8 mouse cellular contexts compared by ENCODE assay signal in the genomic region with DNA sequence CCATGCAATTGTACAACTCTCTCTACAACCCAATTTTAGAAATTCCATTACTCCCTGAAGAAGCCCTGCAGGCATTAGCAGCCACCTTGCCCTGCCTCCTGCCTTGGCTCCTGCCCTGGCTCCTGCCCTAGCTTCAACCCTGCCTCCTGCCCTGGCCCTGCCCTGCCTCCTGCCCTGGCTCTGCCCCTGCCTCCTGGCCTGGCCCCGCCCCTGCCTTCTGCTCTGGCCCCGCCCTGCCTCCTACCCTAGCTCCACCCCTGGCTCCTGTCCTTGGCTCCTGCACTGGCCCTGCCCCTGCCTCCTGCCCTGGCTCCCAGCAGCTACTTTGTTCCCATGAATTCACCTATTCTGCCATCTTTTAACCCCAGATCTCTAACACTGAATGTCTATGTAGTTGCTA.
DNase-seq lines count a peak whose midpoint lies in the region; ATAC-seq and TF ChIP-seq lines count a peak whose summit lies in the region.

No protein-coding gene starts in this region.

- no peaks in the 10 kb centered on the region for H3K9me3 ChIP-seq in kidney, embryonic 15.5 days (replicated peaks)
- H3K9me3 ChIP-seq in hindbrain, embryonic 13.5 days: no peaks in the 10 kb centered on the region
- no peaks in the 10 kb centered on the region for H3K9me3 ChIP-seq in forebrain, embryonic 14.5 days (replicated peaks; ENCODE audit: control insufficient read depth, low read length)

- H3K36me3 ChIP-seq in kidney, embryonic 15.5 days: no peaks in the 10 kb centered on the region
- no peaks in the 10 kb centered on the region for H3K36me3 ChIP-seq in hindbrain, embryonic 13.5 days
- no peaks in the 10 kb centered on the region for H3K36me3 ChIP-seq in forebrain, embryonic 14.5 days (ENCODE audit: control insufficient read depth, insufficient read depth, low read length)

- no peak for TF ChIP-seq POLR2A in lung, adult 2 months (IDR thresholded peaks at IDR 0.05; ENCODE audit: borderline replicate concordance, extremely low read depth, low read depth, low read length)

- 23% methylated on average over 2 of the region's 2 CpGs for WGBS in lung, adult 2 months
- WGBS in kidney, embryonic 15.5 days: 27% methylated on average over 2 of the region's 2 CpGs
- 29% methylated on average over 2 of the region's 2 CpGs for WGBS in hindbrain, embryonic 13.5 days
- WGBS in forebrain, embryonic 14.5 days: 8% methylated on average over 2 of the region's 2 CpGs

- H3K27ac ChIP-seq in kidney, embryonic 15.5 days: no peak overlapping the region
- H3K27ac ChIP-seq in hindbrain, embryonic 13.5 days: no peak overlapping the region
- no peak overlapping the region for H3K27ac ChIP-seq in forebrain, embryonic 14.5 days (ENCODE audit: low read depth, low read length)

- ATAC-seq in kidney, embryonic 15.5 days (replicated peaks; ENCODE audit: low FRiP score): peak; percentile 87
- no peak for ATAC-seq in hindbrain, embryonic 13.5 days (ENCODE audit: low FRiP score)
- ATAC-seq in forebrain, embryonic 14.5 days: no peak

- H3K4me1 ChIP-seq in lung, adult 2 months (ENCODE audit: control insufficient read depth, insufficient read depth, low read length): no peaks in the 10 kb centered on the region
- H3K4me1 ChIP-seq in kidney, embryonic 15.5 days: peaks cover 8% of the 10 kb centered on the region; the same call in 1 of the 2 replicates
- H3K4me1 ChIP-seq in hindbrain, embryonic 13.5 days (replicated peaks): peaks cover 8% of the 10 kb centered on the region; the same call in 1 of the 2 replicates
- H3K4me1 ChIP-seq in forebrain, embryonic 14.5 days (ENCODE audit: control insufficient read depth, insufficient read depth, low read length): no peaks in the 10 kb centered on the region

- H3K9ac ChIP-seq in kidney, embryonic 15.5 days: no peak overlapping the region
- H3K9ac ChIP-seq in hindbrain, embryonic 13.5 days: no peak overlapping the region
- H3K9ac ChIP-seq in forebrain, embryonic 14.5 days (ENCODE audit: low read length): no peak overlapping the region

- no peak overlapping the region for H3K4me2 ChIP-seq in kidney, embryonic 15.5 days
- no peak overlapping the region for H3K4me2 ChIP-seq in hindbrain, embryonic 13.5 days
- H3K4me2 ChIP-seq in forebrain, embryonic 14.5 days (ENCODE audit: low read length): no peak overlapping the region

- DNase-seq in lung, adult 18-20 months: peak; percentile 15 to 41
- no peak for DNase-seq in lung, adult 2 months
- peak; percentile 37 for DNase-seq in adrenal gland, postnatal 25 days
- peak; percentile 12 for DNase-seq in lung, postnatal 25 days (ENCODE audit: low spot score)
- no peak for DNase-seq in layer of hippocampus, adult 9-11 months
- DNase-seq in forebrain, embryonic 14.5 days (ENCODE audit: low spot score): no peak

- no peaks in the 10 kb centered on the region for H3K27me3 ChIP-seq in kidney, embryonic 15.5 days
- H3K27me3 ChIP-seq in hindbrain, embryonic 13.5 days: no peaks in the 10 kb centered on the region
- no peaks in the 10 kb centered on the region for H3K27me3 ChIP-seq in forebrain, embryonic 14.5 days (replicated peaks; ENCODE audit: control insufficient read depth, insufficient read depth, low read length)

- TF ChIP-seq CTCF in lung, adult 2 months (IDR thresholded peaks at IDR 0.05; ENCODE audit: insufficient read depth, low read length): no peak

- H3K4me3 ChIP-seq in lung, adult 2 months (replicated peaks; ENCODE audit: extremely low read depth, low read depth, low read length): no peak overlapping the region
- H3K4me3 ChIP-seq in kidney, embryonic 15.5 days (replicated peaks): no peak overlapping the region
- no peak overlapping the region for H3K4me3 ChIP-seq in hindbrain, embryonic 13.5 days
- no peak overlapping the region for H3K4me3 ChIP-seq in forebrain, embryonic 14.5 days (ENCODE audit: low read depth, low read length)

Comparison
In these comparisons a context has a peak if more than half of its experiments do, and no peak if none do; other contexts are left out.
1. DNase-seq: peak in lung, adult 18-20 months (2 of 2), adrenal gland, postnatal 25 days (single experiment) and lung, postnatal 25 days (single experiment); none in lung, adult 2 months (single experiment), layer of hippocampus, adult 9-11 months (single experiment) and forebrain, embryonic 14.5 days (single experiment).